Mouse (Mus musculus) forebrain, embryonic 11.5 days (tissue): ENCODE results near the gene Txn2. TPM values are rescaled to one million over a fixed set of nuclear protein-coding genes. Genes with fewer than 3 reads are reported as not detected.

Experiments used
- ATAC-seq: fragments of 200-750 bp; cut with Nextera tagmentation; replicated peaks from 2 replicates; pipeline ENCODE4 v1.8.0; 2017; ENCODE audit warnings: moderate TSS enrichment; ENCODE audit not compliant: low FRiP score
- DNase-seq: peaks from one replicate; pipeline ENCODE4 v3.0.0-alpha.2; 2017; ENCODE audit warnings: low spot score
- H3K27ac ChIP-seq: fragments of 300-500 bp; sonication (generic); 2 replicates; pipeline ENCODE4 v1.5.1; 2014; ENCODE audit warnings: low read depth, low read length
- H3K27me3 ChIP-seq: fragments of 300-500 bp; sonication (generic); 2 replicates; pipeline ENCODE4 v1.6.1; 2014; ENCODE audit warnings: mild to moderate bottlenecking, low read length, mixed read lengths; ENCODE audit not compliant: control insufficient read depth, insufficient read depth
- H3K36me3 ChIP-seq: fragments of 300-500 bp; sonication (generic); 2 replicates; pipeline ENCODE4 v1.6.1; 2014; ENCODE audit warnings: mild to moderate bottlenecking, low read length, moderate library complexity, mixed read lengths; ENCODE audit not compliant: control insufficient read depth, insufficient read depth
- H3K4me1 ChIP-seq: fragments of 300-500 bp; sonication (generic); replicated peaks from 2 replicates; pipeline ENCODE4 v1.6.1; 2014; ENCODE audit warnings: low read length, mixed read lengths; ENCODE audit not compliant: control insufficient read depth, insufficient read depth
- H3K4me2 ChIP-seq: fragments of 300-500 bp; sonication (generic); 2 replicates; pipeline ENCODE4 v1.6.1; 2014; ENCODE audit warnings: low read depth, mild to moderate bottlenecking, low read length, moderate library complexity, mixed read lengths; ENCODE audit not compliant: severe bottlenecking
- H3K4me3 ChIP-seq: fragments of 300-500 bp; sonication (generic); 2 replicates; pipeline ENCODE4 v1.5.1; 2014; ENCODE audit warnings: low read depth, low read length
- H3K9ac ChIP-seq: fragments of 300-500 bp; sonication (generic); 2 replicates; pipeline ENCODE4 v1.6.1; 2014; ENCODE audit warnings: low read length
- H3K9me3 ChIP-seq: fragments of 300-500 bp; sonication (generic); 2 replicates; pipeline ENCODE4 v1.6.1; 2016; ENCODE audit warnings: low read length, mixed read lengths; ENCODE audit not compliant: control insufficient read depth
- whole genome bisulfite sequencing: fragments of 180-500 bp; shearing (Covaris S2); extraction: QIAGEN DNeasy Blood & Tissue Kit; methylation state at CpG from one replicate; pipeline ENCODE4 v1.1.7; 2014; 5-methylcytosine and 5-hydroxymethylcytosine counted together
- polyA plus RNA-seq: library from polyadenylated mRNA; unstranded; fragments of >200 nt; fragmentation: Nextera tagmentation; extraction: Ambion mirVana; gene quantifications from 2 replicates; pipeline ENCODE4 v1.2.1, GENCODE M21; 2014

The Txn2 gene
- polyA plus RNA-seq, 1 experiment from 2014 or later: 232 TPM

- DNase-seq: no peak
- H3K4me2 ChIP-seq: no peak overlapping the region
These were observed 29.3 kb upstream of the Txn2 start for GRCm38 (mm10) chr15:77958071-77958470.

GRCm38 (mm10) chr15:77957625-77958024 lies 28.8 kb upstream of the Txn2 start:
- no peak overlapping the region for H3K4me2 ChIP-seq
- no peaks in the 10 kb centered on the region for H3K9me3 ChIP-seq
- H3K4me1 ChIP-seq: peaks cover 8% of the 10 kb centered on the region
- H3K36me3 ChIP-seq: peaks cover 21% of the 10 kb centered on the region
- no peak overlapping the region for H3K4me3 ChIP-seq
- DNase-seq (no peak), ATAC-seq (no peak)
- 47% methylated on average over 5 of the region's 5 CpGs for WGBS
- peaks cover 4% of the 10 kb centered on the region; the same call in 1 of the 2 replicates for H3K27me3 ChIP-seq
- H3K9ac ChIP-seq: no peak overlapping the region
- no peak overlapping the region for H3K27ac ChIP-seq

More at GRCm38 (mm10) chr15:77958071-77958470, 29.3 kb upstream of the Txn2 start:
- WGBS: 67% methylated on average over 3 of the region's 3 CpGs
- Histone ChIP-seq H3K9me3 (no peaks in the 10 kb centered on the region), H3K27me3 (peaks cover 4% of the 10 kb centered on the region; the same call in 1 of the 2 replicates), H3K36me3 (peaks cover 23% of the 10 kb centered on the region), H3K9ac (no peak overlapping the region), H3K4me3 (no peak overlapping the region), H3K27ac (no peak overlapping the region), H3K4me1 (peaks cover 8% of the 10 kb centered on the region)
- ATAC-seq: no peak

DNA sequence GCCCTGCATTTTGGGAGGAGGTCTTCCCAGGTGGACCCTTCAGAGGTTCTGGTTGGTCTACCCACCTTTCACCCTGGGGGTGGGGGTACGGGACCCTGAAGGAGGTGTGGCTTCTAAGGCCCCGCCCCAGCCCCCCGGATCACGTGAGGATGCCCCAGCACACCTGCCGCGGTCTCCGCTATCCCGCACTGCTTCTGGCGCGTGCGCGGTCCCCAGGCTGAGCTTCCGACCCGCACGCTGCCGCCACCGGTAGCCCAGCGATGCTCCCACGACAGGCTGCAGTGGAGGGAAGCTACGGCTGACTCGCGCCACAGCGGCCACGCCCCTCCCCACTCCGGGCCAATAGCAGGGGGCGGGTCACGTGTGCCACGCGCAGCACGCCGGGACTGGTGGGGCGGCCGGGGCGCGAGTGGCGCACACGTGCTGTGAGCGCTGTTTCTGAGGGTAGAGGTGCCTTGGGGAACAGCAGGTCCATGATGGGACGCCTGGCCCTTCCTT lies 27.6 kb upstream of the Txn2 start, which contains the start of gene Foxred2:
Foxred2 (minus strand) TSS at position 319 of the 498 bp plus-strand sequence.
- H3K36me3 ChIP-seq: peaks cover 15% of the 10 kb centered on the region; the same call in 1 of the 2 replicates
- under 1% methylated on average over 39 of the region's 39 CpGs for WGBS
- peak within 1 kb of the TSS; percentile 54 for H3K4me3 ChIP-seq
- H3K9ac ChIP-seq: peak within 1 kb of the TSS; percentile 59
- H3K4me2 ChIP-seq: peak within 1 kb of the TSS; percentile 79
- 0 out of 2 replicates have a peak within 1 kb of the TSS, but pooled peaks have one; percentile 12 for H3K27ac ChIP-seq
- H3K9me3 ChIP-seq: no peaks in the 10 kb centered on the region
- ATAC-seq: peak; percentile 92
- H3K4me1 ChIP-seq: peaks cover 8% of the 10 kb centered on the region
- H3K27me3 ChIP-seq: peaks cover 4% of the 10 kb centered on the region; the same call in 1 of the 2 replicates
- peak; percentile 93 for DNase-seq

GRCm38 (mm10) chr15:77955440-77956403 lies 26.9 kb upstream of the Txn2 start:
- 11% methylated on average over 52 of the region's 52 CpGs for WGBS
- H3K27ac ChIP-seq: no peak overlapping the region

DNA sequence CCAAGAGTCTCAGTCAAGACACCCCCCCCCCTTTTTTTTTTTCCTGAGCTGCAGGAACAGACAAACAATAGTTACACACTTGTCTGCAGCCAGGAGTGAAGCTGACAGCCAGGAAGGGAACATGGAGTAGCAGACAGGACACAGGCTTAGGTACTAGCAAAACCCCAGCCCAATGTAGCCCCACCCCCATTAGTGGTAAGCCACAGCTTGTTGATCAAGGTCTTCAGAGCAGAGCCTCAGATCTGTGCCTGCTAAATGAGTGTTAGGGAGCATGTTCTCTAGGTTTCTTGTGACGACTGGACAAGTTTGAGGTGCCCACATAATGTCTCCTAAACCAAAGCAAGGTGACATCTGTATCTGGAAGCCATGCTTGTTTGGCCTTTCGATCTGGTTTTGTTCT lies 25.6 kb upstream of the Txn2 start:
- H3K9ac ChIP-seq: no peak overlapping the region
- DNase-seq: no peak

More at GRCm38 (mm10) chr15:77955440-77956403, 26.9 kb upstream of the Txn2 start:
- DNase-seq: peak; percentile 70
- H3K36me3 ChIP-seq: peaks cover 14% of the 10 kb centered on the region; the same call in 1 of the 2 replicates
- H3K9me3 ChIP-seq: no peaks in the 10 kb centered on the region
- H3K9ac ChIP-seq: peak overlapping the region; percentile 59
- peaks cover 4% of the 10 kb centered on the region; the same call in 1 of the 2 replicates for H3K27me3 ChIP-seq
- peak overlapping the region; percentile 54 for H3K4me3 ChIP-seq
- H3K4me1 ChIP-seq: peaks cover 8% of the 10 kb centered on the region
- H3K4me2 ChIP-seq: peak overlapping the region; percentile 79
- ATAC-seq: no peak; the same call in none of the 2 replicates

DNA sequence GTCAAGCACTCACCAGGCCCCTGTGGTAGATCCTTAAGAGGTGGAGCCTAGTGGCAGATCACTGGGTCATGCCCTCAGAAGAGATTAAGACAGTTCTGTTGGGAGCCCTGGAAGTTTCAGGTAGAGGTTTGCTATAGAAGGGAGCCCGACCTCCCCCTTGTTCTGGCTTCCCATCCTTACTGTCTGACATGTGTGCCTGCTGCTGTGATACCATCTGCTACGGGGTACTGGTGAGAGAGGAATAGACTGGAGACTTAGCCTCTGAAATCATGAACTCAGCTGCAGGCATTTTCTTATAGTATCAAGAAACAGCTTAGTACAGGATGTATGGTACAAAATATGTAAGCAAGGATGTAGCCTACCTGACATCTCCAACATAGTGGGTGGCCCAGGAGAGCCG lies 24.1 kb upstream of the Txn2 start:
- Histone ChIP-seq H3K9me3 (no peaks in the 10 kb centered on the region), H3K4me2 (no peak overlapping the region), H3K27ac (no peak overlapping the region), H3K27me3 (peaks cover 4% of the 10 kb centered on the region; the same call in 1 of the 2 replicates), H3K4me1 (peaks cover 8% of the 10 kb centered on the region), H3K9ac (no peak overlapping the region), H3K36me3 (no peaks in the 10 kb centered on the region), H3K4me3 (no peak overlapping the region)
- DNase-seq: no peak
- WGBS: 88% methylated on average over 3 of the region's 3 CpGs
- no peak for ATAC-seq

More for the DNA sequence above, 25.6 kb upstream of the Txn2 start:
- WGBS: 89% methylated on average over 2 of the region's 2 CpGs
- Histone ChIP-seq H3K4me1 (peaks cover 8% of the 10 kb centered on the region), H3K27ac (no peak overlapping the region), H3K4me3 (no peak overlapping the region), H3K4me2 (no peak overlapping the region), H3K9me3 (no peaks in the 10 kb centered on the region), H3K27me3 (peaks cover 4% of the 10 kb centered on the region; the same call in 1 of the 2 replicates), H3K36me3 (peaks cover 7% of the 10 kb centered on the region; the same call in 1 of the 2 replicates)
- ATAC-seq: no peak

DNA sequence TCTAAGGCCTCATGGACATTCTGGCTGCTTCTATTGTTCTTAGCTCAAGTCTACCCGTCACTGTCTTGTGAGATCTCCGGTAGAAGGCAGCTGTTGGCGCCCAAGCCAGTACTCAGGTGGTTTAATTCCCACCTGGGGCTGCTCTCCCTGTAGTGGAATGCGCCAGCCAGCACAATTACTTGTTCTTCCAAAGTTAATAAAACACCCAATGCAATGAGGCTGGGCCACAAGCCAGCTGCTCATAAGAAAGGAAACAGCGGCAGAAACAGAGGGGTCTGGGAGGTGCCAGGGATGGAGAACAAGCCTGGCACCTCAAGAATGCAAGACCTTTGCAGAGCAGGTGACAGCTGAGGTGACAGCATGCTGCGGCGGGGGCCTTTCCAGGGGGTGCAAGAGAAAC lies 20.3 kb upstream of the Txn2 start:
- Histone ChIP-seq H3K9ac (no peak overlapping the region), H3K4me2 (no peak overlapping the region), H3K4me1 (no peaks in the 10 kb centered on the region), H3K27me3 (no peaks in the 10 kb centered on the region), H3K36me3 (no peaks in the 10 kb centered on the region; the same call in 1 of the 2 replicates), H3K4me3 (no peak overlapping the region), H3K9me3 (no peaks in the 10 kb centered on the region), H3K27ac (no peak overlapping the region)
- no peak for ATAC-seq
- 92% methylated on average over 7 of the region's 7 CpGs for WGBS
- no peak for DNase-seq

DNA sequence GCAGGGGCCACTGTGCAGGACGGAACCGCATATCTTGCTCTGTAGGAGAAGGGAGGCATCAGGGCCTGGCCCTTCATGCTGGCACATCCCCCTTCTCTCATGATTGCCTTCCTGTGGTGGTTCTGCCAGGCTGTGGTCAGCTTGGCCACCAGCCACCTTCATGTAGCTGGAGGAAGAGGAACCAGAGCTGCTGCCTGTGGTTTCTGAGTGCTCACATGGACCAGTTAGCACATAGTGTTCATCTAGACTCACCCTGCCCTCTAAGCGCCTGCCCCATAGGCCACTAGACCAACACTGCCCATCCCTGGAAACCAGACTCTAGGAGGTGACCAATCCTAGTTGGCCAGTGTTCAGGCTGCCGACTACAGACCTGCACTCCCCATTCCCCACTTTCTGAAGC lies 16.9 kb upstream of the Txn2 start:
- no peak overlapping the region for H3K4me3 ChIP-seq
- no peak for ATAC-seq
- WGBS: 87% methylated on average over 4 of the region's 4 CpGs
- no peak overlapping the region for H3K27ac ChIP-seq
- no peaks in the 10 kb centered on the region for H3K27me3 ChIP-seq
- H3K36me3 ChIP-seq: no peaks in the 10 kb centered on the region; the same call in 1 of the 2 replicates
- no peaks in the 10 kb centered on the region for H3K4me1 ChIP-seq
- DNase-seq: no peak
- H3K9ac ChIP-seq: no peak overlapping the region
- H3K9me3 ChIP-seq: no peaks in the 10 kb centered on the region
- H3K4me2 ChIP-seq: no peak overlapping the region
